Mouse (Mus musculus): ENCODE data around the gene Car11.
"Not testable (repeated sequence)": the region's sequence is repeated elsewhere in the genome, so short reads cannot be mapped to it uniquely, and the experiment has no call there.

Car11 gene

DNA sequence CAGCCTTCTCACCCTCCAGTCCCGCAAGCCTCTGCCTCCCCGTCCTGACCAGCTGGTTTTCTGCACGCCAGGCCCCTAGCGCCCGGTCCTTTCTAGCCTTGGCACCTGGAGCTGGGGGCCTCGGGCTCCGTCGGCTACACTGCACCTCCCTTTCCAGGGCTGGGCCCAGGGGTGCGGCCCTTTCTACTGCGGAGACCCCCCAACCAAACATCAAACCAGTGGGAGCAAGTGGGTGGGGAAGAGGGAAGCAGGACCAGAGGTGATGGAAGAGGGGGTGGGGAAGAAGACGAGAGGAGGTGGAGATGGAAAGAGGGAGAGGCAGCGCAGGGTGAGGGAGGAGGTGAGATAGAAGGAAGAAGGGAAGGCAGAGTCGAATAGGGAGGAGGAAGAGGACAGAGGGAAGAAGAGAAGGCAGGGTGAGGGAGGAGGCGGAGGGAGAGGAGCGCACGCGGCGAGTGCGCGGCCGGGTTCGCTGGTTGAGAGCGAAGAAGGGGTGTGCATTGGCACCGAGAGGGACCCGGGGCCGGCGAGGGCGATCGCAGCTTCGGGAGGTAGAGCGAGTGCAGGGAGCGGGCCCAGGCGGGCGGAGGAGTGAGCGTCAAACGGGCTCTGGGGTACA is at the start of gene Car11:
Gene Car11, plus strand, starts transcription at position 321 of the 619 bp plus-strand sequence.
- no peak for ATAC-seq (ENCODE audit: insufficient number of reproducible peaks, low FRiP score, low TSS enrichment)

DNA sequence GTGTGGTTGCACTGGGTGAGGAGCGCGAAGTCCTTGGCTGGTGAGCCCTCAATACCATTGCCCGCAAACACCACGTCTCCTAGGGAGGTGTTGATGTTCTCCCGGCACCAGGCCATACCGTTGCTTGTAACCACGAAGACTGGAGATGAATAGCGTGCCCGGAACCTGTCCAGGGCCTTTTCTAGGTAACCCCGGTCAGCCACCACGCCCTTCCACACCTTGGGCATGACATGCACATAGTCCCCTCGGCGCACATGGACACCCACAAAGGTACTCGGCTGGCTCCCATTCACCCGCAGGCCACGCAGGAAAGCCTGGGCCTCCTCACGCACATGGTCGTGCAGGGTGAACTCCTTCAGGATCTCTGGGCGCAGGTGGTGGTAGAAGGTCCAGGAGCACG is 49.2 kb upstream of the Car11 start:
- not testable (repeated sequence) for ATAC-seq (ENCODE audit: insufficient number of reproducible peaks, low FRiP score, low TSS enrichment)

DNA sequence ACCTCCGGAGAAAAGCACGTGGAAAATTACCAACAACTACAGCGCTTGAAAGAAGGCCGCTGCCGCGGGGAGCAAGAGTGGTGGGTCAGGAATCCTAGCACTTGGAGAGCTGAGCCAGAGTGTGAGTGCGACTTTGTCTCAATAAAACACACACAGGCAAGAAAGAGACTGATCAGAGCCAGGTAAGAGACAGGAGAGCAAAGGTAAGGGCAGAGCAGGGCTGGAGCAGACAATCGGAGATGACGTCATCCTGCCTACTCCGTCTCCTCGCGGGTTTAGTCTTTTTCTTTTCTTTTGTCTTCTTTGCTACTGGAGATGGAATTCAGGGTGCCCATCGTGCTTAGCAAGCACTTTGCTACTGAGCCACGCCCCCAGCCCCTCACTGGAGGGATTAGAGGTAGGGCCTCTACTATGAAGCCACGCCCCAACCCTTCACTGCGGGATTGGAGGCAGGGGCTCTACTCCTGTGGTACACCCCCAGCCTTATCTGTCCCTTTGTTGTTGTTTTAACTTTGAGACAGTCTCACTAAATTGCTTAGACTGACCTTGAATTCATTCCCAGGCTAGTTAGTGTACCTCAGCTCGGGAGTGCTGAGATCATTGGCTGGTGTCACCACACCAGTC is 45.1 kb upstream of the Car11 start:
- no peak for ATAC-seq (ENCODE audit: insufficient number of reproducible peaks, low FRiP score, low TSS enrichment)

DNA sequence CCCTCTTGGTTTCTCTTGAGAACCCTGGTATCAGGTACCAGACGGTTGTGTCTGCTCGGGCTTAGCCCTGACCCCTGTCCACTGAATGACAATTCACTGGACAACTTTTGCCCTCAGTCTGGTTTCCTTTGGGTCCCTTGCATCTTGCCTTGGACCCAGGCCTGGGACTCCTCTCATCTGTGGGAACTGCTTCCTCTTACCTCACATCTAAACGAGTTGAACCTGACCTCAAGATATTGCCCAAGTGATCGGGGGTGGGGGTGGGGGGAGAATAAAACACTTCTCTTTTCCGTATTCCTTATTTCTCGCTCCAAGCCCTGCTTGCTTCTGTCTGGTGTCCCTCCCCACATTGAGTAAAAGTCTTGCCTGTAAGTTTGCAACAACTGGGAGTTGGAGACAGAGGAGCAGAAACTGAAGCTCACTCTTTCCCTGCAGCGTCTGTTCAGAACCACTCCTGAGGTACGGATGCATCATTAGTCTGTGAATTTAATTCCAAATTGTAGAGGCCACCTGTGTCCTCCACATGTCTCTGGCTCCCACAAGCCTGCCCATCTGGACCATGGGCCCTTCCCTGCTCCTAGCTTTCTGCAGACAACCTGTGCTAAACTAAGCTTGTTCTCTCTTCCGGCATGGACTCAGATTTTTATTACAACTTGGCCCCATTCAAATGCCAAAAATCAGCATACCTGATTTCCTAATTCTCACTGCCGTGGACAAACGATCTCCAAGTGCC is 38.7 kb upstream of the Car11 start:
- ATAC-seq (ENCODE audit: insufficient number of reproducible peaks, low FRiP score, low TSS enrichment): no peak

DNA sequence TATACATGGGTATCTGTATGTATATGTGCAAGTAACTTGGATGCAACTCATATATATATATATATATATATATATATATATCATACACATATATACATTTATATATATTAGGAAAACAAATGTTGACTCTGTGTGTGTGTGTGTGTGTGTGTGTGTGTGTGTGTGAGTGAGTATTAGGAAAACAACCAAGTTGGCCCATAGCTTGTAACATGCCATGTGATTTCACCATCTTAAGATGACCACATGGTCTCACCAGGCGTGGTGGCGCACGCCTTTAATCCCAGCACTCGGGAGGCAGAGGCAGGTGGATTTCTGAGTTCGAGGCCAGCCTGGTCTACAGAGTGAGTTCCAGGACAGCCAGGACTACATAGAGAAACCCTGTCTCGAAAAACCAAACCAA is 37.9 kb upstream of the Car11 start:
- ATAC-seq (ENCODE audit: insufficient number of reproducible peaks, low FRiP score, low TSS enrichment): not testable (repeated sequence)

DNA sequence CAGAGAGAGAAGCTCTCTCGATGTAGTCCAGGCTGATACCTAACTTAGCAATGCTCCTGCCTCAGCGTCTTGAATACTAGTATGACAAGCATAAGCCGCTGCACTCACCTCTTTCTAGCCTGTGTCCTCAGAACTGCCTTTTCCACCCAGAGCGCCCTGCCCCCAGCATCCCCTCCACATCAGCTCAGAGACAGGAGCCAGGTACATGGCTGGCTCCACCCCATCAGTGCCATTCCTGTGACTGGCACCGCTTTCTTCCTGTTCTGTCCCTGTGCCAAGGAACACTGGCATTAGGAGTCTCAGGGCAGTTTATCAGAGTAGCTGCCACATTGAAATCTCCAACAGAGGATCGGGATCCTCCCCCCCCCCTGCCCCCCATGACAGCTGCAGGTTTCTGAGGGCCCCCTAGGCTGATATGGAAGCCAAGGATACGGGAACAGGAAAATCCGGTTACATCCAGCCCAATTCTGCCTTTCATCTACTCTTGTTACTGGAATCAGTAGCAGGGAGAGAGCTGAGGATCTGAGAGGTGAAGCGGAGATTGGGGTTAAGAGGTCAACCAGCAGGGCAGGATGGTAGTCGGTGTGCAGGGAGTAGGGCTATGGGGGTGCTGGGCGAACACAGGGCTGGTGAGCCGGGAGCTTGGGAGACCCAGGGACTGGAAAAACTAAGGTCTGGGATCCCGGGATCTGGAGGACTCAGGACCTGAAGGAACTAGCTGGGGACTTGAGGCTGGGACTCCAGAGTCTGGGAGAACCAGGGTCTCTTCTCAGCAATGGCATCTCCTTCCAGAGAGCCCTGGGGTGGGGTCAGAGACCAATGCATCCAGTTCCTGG is 34.1 kb upstream of the Car11 start:
- ATAC-seq (ENCODE audit: insufficient number of reproducible peaks, low FRiP score, low TSS enrichment): no peak

DNA sequence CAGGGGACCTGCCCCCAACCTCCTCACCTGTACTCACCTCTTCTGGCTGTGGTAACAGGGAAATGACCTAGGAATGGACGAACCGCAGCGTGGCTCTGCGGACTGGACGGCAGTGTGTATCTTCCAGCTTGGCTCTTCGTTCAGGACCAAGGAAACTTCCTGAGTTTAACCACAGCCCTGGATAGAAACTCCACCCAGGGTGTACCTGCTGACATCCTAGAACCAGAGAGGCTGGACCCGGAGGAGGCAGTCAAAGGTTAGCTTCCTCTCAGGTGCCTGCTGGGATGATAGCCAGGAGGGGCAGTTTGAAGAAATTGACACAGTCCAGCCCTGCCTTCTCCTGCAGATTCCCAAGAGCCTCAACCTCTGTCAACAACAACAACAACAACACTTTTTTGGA is 33.5 kb upstream of the Car11 start, which contains the start of gene Fut2:
Gene Fut2, minus strand, starts transcription at position 234 of the 400 bp plus-strand sequence.
- ATAC-seq (ENCODE audit: insufficient number of reproducible peaks, low FRiP score, low TSS enrichment): no peak

DNA sequence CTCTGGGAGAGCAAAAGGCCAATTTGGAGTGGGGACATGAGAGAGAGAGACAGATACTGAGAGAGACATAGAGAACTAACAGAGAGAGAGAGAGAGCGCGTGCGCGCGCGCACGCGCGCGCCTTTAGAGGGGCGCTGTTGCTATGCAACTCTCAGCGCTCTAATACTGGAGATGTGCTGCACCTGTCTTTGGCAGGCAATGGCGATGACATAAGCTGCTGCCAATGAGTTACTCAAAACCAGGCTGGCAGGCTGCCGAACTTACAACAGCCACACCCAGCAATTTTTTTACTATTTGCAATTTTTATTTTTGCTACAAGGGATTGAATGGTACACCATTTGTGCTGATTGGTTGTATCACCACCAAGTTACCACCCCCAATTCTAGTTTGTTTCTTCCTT is 31.9 kb upstream of the Car11 start:
- no peak for ATAC-seq (ENCODE audit: insufficient number of reproducible peaks, low FRiP score, low TSS enrichment)

DNA sequence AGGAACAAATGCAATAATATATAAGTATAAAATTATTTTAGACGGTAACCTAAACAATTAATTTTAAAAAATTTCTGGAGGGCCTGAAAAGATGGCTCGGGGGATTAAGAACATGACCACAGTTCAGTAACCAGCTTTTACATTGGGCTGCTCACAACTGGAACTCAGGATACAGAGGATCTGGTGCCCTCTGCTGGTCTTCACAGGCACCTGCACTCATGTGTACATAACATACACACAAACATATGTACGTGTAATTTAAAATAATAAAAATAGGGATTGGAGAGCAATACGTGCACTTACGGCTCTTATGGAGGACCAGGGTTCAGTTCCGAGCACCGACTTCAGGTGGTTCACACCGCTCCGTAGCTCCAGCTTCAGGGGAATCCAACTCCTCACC is 30.7 kb upstream of the Car11 start:
- ATAC-seq (ENCODE audit: insufficient number of reproducible peaks, low FRiP score, low TSS enrichment): no peak

DNA sequence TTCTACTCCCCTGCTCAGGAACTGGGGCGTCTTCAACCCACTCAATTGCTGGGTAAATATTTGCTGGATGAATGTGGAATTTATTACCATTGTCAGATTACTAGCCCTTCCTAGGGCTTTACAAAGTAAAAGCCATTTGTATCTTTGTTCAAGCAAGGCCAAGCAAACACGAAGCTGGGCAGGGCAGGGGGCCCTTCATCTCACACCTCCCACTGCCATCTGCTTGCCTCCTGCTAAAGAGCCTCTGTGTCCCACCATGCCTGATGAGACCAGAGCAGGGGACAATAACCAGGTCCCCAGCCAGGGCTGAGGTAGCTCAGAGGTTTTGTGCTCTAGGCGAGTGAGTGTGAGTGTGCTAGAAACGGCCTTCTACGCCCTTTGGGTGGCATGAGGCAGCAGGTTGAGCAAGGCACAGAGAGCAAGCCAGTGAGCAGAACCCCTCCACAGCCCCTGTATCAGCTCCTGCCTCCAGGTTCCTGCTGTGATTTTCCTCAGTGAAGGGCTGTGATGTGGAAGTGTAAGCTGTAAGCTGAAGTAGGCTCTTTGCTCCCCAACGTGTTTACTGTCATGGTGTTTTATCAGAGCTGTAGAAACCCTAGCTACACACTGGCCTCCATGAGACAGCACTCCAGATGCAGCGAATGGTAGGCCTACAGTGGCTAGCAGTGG is 21.9 kb upstream of the Car11 start:
- ATAC-seq (ENCODE audit: insufficient number of reproducible peaks, low FRiP score, low TSS enrichment): no peak

DNA sequence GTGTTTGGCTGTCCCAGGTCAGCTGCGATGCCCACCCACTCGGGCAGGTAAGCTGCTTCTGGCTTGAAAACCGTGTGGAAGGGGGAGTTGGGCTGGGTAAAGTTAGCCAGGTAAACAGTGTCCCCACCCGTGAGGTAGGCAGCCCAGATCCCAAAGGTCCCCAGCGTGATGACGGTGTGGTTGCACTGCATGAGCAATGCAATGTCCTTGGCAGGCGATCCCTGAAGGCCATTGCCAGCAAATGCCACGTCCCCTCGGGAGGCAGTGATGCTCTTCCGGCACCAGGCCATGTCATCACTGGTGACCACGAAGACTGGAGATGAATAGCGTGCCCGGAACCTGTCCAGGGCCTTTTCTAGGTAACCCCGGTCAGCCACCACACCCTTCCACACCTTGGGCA is 21.1 kb upstream of the Car11 start:
- no peak for ATAC-seq (ENCODE audit: insufficient number of reproducible peaks, low FRiP score, low TSS enrichment)

DNA sequence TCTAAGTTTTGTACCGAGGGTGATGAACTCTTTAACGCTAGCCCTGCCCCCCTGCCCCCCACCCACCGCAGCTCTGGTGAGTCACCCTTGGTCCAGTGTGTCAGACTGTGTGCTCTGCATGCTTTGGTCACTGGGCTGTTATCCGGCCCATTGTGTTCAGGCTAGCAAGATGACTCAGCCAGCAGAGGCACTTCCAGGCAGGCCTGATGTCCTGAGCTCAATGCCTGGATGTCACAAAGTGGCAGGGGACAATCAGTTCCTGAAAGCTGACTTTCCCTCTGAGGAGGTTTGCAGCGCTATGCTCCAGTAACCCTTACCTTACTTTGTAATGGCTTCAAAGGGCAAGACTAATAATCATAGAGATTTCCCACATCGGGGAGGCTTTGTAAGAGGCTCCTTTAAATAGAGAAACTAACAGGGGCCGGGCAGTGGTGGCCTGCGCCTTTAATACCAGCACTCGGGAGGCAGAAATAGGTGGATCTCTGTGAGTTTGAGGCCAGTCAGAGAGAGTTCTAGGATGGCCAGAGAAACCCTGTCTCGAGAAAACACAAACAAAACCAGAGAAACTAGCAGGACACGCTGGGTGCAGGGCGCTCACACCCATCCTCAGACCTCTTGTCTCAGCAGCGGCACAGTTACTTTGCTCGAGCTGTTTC is 19.5 kb upstream of the Car11 start:
- no peak for ATAC-seq (ENCODE audit: insufficient number of reproducible peaks, low FRiP score, low TSS enrichment)

DNA sequence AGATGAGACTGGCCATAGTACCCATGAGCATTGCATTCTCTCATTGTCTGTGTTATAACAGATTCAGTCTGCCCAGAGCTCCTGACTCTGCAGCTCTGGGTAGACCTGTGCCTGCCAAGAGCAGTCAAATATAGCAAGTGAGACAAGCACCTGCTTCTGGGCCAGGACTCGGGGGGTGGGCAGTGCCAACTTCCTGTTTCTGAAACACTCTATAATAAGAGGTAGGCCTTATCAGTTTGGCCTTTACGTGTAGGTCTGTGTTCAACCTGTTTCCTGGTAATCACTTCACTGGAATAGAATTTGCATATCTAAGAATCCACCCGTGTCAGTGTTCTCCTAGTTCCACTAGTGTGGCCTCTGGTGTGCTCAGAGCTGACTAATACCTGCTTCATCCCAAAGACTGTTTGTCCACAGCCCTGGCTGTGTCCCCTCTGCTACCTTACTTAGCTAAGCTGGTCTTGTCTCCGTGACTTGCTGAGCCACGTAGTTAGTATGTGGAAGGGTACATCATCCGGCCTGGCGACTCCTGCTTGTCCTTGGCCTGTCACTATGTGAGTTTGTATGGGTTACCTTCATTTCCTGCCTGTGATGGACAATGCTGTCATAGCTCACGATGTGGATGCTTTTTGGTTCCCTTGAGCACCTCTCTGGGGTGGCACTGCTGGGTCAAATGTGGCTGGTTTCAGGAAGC is 18.5 kb upstream of the Car11 start:
- ATAC-seq (ENCODE audit: insufficient number of reproducible peaks, low FRiP score, low TSS enrichment): no peak

DNA sequence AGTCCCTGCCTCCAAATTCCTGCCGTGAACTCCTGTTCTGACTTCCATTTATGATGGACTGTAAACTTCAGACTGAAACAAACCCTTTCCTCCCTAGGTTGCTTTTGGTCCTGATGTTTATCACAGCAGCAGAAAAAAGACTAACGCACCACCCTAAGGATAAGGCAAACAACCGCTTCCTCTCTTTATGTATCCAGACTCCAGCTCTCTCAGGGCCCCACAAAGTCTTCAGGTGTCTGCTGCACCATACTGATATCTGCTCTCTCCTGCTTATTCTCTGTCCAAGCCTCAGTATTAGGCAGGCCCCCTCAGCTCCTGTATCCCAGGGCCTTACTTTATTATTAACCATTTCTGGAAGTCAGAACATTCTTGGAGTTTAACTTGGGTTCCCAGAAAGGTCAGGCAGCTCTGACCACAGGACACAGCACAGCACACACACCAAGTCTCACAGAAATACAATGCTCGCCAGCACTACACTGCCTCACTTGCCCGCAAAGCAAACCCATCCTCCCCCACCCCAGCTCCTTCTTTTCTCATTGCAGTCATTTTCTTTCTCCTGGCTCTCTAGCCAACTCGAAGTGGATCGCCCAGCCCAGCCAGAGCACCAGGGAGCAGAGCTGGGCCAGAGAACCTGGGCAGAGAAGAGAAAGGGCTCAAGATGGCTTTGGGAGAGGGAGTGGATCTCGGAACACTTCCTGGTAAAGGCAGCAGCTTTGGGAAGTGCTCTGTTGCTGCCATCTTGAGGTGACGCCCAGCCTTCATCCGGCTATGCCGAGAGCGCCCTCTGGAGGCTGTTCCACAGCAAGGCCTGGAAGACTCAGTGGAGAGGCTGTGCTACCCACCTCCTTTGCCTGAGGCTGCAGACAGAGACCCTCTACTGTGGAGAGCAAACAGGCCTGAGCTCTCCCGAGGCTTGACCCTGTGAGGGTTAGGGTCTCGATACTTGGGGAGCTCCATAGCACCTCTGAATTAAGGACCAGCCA is 17.2 kb upstream of the Car11 start:
- ATAC-seq (ENCODE audit: insufficient number of reproducible peaks, low FRiP score, low TSS enrichment): peak; percentile 71; the same call in 1 of the 2 replicates

DNA sequence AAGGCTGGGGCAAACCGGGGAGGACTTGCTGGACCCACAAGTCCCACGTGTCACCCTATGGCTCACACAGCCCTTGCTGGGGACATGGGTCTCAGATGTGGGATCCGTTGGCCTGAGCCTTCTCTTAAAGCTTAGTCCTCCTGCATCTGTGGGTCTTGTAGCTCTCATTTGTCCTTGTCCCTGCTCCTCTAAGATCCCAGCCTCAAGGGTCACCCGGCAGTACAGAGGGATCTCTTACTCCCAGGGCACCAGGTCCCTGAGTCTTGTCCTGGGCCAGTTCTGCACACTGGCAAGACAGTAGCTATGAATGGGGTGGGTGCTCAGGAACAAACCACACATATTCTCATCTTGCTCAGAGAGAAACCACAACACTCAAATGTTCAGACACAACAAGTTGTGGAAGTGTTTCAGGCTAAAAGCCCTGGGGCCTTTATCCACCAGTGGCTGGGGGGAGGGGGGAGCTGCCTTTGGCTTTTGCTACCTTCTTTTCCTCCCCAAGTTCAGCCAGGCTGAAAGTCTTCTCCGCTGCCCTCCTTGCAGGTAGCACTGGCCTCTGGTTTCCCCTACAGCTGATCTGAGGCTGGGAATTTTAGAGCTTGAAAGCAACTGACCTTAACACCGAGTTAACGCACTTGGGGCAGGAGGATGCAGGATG is 16.1 kb upstream of the Car11 start, which contains the start of gene Ntn5:
Gene Ntn5, plus strand, starts transcription at position 627 of the 655 bp plus-strand sequence.
- ATAC-seq (ENCODE audit: insufficient number of reproducible peaks, low FRiP score, low TSS enrichment): no peak

DNA sequence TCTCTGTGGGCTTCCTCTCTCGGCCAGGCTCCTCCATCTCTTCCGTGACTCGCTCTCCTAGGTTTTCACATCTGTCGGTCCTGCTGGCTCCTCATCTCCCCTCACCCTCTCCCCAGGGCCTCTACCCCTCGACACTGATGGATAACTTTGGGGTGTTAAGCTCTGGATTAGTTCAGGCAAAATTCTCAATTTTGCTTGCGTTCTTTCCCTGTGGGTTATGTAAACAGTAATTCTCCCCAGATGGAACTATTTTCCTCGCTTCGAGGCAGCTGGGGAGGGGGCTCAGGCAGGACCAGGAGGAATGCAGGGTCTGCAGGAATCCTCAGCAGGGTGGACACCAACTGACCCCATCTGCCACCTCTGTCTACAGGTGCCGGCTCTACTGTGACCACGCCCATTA is 13.8 kb upstream of the Car11 start:
- ATAC-seq (ENCODE audit: insufficient number of reproducible peaks, low FRiP score, low TSS enrichment): no peak

DNA sequence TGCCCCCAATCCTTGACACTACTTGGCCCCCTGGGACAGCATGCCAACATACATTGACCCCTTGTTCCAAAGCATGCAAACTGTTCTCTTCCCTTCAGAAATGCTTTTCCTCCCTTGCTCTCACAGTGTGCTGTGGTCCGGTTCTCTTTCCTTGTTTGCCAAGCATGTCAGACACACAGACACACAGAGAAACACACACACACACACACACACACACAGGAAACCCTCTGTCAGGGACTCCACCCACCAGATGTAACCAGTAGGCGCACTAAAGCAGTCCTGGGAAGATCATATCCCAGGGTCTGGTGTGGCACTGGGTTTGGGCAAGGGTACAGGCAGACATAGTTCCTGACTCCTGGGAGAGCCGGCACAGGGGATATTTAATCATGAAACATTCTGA is 12.8 kb upstream of the Car11 start:
- no peak for ATAC-seq (ENCODE audit: insufficient number of reproducible peaks, low FRiP score, low TSS enrichment)
